Mouse (Mus musculus): ENCODE results near the gene Trip10.

The Trip10 gene

DNA sequence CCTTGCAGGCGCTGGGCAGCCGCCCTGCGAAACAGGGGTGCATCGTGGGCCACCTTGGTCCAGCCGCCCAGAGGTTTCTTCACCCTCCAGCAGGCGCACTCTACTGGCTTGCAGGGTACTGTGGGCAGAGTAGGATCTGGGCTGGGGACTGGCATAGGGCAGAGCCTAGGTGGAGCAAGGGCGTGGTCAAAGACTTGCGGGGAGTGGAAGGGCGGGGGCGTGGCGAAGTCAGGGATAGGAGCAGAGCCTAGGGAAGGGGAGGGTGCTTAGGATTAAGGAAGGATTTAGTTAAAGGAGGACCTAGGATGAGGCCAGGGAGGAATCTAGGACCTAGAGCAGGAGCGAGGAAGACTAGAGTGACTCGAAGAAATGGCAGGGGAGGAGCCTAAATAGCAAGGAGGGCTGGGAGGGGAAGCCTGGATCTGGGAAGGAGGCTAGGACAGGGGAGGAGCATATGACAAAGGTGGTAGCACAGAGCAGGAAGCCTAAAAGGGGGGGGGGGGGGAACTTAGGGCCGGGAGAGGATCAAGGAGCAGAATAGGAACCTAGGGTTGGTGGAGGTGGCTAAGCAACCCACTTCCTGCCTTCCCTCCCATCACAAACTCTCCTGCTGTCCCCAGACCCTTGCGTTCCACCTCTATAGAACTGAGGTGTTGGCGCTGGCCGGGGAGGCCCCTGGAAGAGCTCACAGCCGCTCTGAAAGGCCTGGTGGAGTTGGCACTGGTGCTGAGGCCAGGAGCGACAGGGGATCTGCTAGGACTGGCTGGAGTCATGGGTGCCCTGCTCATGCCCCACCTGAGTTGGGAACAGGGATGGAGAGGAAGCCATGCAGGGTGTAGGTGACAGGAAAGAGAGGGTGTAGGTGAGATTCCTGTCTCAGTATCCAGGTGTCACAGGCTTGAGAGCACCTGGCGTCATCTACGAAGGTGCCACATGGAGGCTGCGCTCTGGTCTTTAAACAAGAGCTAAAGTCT is 16.0 kb downstream of the Trip10 start:
- 55% methylated on average over 22 of the region's 22 CpGs for WGBS

DNA sequence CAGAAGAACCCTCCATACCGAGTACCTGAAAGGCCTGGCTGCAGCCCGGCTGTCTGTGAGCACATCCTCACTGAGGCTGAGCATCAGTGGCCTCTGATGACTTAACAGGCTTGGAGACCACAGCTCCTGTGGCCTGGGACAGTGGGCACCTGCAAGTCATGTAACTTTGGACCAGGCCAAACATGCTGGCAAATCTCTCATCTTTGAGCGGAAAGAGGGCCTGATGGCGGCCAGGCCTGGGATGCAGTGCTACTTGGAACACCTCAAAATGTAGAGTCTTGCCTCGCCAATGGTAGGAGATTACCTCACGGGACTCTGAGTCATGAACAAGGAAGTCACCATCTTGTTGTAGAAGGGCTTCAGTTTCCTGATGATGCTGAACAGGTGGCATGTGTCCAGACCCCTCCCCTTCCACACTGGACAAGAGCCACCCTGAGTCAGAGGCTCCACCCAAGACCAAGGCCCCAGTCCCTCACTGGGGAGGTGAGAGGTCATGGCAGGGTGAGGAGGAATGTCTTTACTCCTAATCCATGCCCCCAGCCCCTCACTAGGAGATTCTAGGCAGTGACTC is 18.4 kb downstream of the Trip10 start:
- 91% methylated on average over 6 of the region's 6 CpGs for WGBS

DNA sequence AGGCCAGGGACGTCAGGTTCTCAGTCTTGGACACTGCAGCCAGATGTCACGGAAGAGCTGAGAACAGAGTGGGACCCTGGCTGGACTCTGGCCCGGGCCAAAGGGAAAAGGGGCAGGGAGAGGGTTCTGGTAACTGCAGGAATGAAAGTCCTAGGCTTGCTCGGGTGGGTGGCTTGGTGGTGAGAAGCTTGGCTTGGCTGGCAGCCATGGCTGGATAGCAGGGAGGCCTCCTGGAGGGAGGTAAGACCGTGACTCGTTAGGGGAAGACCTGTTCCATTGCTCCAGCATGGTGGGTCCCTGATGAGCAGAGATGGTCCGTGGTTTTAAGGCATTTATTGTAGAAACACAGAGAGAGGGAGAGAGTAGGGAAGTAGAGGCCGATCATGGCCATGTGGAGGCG is 22.0 kb downstream of the Trip10 start:
- WGBS = 60% methylated on average over 9 of the region's 9 CpGs

DNA sequence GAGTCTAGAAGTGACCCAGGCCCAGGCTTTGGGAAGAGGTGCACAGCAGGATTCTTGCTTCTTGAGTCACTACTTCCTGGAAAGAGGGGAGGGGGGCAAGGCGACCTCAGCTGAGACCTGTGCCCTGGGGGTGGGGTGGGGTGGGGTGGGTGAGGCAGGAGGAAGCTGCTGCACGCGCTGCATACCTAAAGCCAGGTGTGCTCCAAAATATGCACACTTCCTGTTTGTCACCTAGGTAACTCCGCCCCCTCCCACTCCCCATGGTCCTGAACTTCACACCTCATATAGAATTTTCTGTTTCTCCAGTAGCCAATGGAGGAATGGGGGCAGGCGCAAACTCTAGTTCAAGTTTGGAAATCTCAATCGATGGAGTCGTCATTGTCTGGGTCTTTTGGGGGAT is 24.6 kb downstream of the Trip10 start:
- 55% methylated on average over 7 of the region's 7 CpGs for WGBS

DNA sequence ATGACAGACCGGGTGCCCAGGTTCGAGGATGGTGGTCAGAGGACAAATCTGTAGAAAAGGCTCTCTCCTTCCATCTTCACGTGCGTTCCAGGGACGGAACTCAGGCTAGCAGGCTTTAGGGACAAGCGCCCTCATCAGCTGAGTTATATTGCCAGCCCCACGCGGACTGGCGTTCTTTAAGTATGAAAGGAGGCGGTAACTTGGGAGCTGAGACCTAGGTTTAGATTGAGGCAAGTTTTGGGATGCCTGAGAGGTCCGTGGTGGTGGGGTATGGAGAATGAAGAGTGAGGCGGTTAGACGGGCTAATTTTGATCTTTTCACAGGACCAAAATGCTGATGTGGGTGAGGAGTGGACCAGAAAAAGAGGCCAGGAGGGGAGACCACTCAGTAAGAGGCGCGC is 25.4 kb downstream of the Trip10 start:
- 11% methylated on average over 15 of the region's 15 CpGs for WGBS

DNA sequence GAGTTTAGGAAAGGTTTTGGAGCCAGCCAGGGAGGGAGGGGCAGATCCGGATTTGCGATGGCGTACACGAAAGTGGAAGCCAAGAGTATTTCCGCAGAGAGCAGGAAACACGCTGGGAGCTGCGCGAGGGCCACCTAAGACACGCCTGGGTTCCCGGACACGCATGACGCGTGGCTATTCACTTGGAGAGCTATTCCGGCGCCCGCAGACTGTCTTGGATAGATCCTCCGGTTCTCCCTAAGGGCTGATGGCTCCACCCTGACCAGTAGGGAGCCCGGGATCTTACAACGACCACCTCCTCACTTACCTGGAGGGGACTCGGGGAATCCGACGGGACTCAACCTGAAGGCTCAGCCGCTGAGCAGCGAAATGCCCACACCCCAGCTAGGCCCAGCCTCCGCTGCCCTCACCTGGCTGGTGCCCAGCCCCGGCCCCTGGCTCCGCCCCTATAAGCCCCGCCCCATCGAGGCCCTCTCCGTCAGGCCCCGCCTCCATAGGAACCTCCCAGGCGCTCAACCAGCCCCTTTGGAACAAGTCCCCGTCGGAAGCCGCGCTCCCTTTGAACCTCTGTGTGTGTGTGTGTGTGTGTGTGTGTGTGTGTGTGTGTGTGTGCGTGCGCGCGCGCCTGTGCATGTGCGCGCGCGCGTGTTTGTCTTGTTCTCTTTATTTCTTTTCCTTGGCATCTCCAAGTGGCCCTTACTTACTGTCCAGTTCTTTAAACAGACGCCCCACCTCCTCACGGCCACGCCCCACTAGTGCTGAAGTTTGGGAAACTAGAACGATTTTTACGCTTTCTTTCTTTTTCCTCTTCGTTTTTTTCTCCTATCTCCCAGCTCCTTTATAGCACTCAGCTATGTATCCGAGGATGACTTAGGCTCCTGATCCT is 26.1 kb downstream of the Trip10 start:
- WGBS = under 1% methylated on average over 53 of the region's 53 CpGs

DNA sequence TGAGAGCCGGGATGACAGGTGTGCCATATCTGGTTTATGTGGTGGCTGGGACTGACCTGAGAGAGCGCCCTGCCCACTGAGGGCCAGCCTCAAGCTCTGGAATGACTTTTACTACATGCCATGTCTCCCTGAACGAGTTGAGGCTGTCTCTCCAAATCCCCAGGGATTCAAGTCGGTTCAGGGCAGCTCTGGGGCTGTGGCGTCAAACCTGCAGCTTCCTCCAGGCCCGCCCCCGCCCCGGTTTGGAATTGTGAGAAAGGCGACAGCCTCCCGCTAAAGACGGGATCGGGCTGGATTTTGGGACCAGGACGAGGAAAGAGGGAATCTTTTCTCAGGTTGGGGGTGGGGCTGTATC is 26.7 kb downstream of the Trip10 start:
- WGBS = 2% methylated on average over 13 of the region's 13 CpGs

DNA sequence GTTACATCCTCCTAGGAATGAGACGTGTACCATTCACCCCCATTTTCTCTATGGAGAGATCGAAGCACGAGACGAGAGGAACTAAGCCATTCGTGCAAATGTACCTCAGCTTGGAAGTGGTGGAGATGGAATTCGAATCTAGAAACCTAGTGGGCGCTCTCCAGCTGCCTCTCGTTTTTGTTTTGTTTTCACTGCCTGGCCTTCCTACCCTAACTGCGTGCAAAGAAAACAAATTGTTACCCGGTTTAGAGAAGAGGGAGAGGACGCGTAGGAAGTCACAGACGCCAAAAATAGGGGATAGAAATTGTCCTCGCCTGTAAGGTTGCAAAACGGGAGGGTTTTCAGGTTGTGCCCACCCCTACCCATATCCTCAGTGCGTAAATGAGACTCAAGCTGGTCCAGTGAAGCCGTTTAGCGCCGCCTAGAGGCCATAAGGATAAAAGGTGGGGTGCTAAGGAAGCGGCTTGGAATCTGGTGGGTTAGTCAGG is 27.4 kb downstream of the Trip10 start:
- under 1% methylated on average over 20 of the region's 20 CpGs for WGBS

DNA sequence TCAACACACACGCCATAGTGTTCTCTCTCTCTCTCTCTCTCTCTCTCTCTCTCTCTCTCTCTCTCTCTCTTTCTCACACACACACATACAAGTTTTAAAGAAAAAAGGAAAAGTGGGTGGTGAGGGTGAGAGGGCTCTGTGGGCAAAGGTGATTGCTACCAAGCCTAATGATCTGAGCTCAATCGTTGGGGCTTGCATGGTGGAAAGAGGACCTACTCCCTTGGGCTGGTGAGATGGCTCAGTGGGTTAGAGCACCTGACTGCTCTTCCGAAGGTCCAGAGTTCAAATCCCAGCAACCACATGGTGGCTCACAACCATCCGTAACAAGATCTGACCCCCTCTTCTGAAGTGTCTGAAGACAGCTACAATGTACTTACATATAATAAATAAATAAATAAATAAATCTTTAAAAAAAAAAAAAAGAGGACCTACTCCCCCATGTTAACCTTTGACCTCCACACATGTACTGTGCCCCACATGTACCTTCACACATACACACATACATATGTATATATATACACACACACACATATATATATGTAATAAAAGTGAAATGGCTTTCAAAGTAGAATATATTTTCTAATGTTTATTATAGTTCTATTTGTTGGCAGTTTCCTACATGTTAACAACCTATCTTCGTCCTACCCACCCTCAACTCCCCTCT is 28.5 kb downstream of the Trip10 start:
- WGBS = 84% methylated on average over 5 of the region's 5 CpGs

DNA sequence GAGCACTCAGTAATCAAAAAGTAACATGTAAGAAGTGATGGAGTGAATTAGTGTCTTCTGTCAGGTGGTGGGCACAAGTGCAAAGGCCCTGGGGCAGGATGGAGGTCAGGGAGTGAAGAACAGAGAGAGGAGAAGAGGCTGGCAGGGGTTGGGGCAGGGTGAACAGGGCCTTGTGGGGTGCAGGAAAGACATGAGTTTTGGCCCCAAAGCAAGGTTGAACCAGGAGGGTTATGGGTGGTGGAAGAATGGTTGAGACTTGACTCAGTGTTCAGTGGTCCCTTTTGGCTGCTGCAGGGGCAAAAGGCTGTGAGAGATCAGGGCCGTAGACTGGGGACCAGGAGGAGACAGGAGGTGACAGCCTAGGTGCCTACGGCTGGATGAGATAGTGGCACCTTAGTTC is 29.3 kb downstream of the Trip10 start:
- 92% methylated on average over 2 of the region's 2 CpGs for WGBS

DNA sequence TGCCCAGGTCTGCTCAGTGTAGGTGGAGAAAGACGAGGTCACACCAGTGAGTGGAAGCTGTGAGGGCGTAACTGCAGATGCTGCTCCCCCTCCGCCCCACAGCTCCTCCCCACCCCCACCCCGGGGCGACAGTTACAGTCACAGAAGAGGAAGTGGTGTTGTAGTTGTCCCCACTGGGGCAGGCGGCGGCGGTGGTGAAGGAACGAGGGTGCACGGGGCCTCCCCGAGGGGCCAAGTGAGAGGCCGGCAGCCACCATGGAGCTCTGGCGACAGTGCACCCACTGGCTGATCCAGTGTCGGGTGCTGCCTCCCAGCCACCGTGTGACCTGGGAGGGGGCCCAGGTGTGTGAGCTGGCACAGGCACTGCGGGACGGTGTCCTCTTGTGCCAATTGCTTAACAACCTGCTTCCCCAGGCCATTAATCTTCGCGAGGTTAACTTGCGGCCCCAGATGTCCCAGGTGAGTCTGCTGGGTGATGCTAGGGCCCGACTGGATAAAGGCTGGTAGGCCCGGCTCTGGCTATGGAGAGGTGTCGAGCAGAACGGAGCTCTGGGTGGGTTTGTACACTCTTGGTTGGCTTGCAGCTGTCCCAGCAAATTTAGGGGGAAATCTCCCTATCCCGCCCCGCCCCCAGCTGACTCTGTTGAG is 29.8 kb downstream of the Trip10 start, which contains the start of gene Vav1:
Gene Vav1, plus strand, starts transcription at position 158 of the 648 bp plus-strand sequence.
- WGBS = 74% methylated on average over 26 of the region's 26 CpGs

DNA sequence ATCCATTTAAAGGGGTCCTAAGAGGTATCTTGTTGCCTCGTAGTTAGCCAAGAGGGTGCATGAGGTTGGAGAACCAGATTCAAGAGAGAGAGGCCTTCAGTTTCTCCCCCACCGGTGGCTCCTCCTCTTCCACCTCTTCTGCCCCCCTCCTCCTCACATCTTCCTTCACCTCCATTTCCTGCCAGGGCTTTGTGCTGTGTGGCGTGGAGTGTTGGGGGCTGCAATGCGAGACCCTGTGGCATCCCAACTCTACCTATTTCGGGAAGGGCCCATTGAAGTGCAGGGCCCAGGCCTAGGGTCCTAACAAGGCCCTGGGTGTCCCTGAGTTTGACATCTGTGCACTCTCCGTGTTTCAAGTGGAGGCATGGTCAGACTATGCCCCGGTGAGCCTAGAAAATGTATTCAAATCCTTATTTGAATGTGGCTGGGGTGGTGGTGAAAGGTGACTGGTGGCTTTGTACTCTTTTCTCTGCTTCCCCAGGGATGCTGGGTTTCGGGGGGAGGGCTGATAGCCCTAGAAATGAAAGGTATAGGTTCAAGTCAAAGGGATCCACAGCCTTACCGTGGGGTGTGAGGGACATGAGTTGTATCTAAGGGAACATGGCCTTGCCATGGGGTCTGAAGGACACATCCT is 30.5 kb downstream of the Trip10 start:
- WGBS = 74% methylated on average over 9 of the region's 9 CpGs

DNA sequence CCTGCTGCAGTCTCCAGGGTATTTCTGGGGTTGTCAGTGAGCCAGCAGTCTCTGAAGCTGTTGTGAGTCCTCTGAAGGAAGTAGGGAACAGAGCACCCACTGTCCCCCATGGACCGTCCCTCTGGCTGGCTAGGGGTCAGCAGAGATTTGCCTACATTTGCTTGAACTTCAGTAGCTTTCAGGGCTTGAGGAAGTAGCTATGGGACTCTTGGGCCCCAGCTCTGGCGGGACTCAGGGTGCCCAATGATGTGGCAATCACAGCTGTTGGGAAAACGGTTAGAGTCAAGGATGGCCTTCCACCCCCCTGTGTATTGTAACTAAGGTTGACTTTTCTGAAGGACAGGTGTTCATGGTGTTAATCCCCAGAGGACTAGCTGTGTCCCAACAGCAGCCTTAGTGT is 31.2 kb downstream of the Trip10 start:
- 77% methylated on average over 3 of the region's 3 CpGs for WGBS

DNA sequence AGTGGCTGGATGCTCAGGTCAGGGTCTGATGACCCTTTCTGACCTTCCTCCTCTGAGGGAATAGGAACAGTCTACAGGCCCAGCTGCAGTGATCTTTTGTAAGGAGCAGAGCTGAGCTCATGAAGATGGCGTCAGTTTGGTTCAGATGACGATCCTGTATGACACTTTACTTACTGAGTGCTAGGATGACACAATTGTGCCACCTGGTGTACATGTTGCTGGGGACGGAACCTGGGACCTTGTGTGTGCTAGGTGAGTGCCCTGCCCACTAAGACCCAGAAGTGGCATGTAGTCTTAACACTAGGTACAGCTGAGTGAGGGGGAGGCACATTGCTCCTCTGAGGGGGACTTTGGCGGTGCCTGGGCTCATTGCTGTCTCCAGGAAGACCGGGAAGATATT is 34.7 kb downstream of the Trip10 start:
- WGBS = 75% methylated on average over 5 of the region's 5 CpGs

DNA sequence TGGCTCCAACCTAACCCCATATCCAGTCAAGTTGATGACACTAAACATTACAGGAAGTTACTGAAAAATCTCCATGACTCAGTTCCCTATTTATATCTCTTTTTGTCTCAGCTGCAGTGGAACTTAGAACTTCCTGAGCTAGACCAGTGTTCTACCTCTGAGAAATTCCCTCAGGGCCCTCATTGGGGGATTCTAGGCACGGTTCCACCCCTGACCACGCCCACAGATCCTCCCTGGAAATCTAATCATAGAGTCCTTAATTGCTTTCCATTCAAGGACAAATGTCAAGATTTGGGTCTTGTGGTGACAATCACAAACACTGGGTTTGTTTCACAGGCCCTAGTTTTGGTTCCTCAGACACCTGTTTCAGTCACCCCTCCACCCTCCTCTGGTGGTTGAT is 35.8 kb downstream of the Trip10 start:
- WGBS = 61% methylated on average over 2 of the region's 2 CpGs

DNA sequence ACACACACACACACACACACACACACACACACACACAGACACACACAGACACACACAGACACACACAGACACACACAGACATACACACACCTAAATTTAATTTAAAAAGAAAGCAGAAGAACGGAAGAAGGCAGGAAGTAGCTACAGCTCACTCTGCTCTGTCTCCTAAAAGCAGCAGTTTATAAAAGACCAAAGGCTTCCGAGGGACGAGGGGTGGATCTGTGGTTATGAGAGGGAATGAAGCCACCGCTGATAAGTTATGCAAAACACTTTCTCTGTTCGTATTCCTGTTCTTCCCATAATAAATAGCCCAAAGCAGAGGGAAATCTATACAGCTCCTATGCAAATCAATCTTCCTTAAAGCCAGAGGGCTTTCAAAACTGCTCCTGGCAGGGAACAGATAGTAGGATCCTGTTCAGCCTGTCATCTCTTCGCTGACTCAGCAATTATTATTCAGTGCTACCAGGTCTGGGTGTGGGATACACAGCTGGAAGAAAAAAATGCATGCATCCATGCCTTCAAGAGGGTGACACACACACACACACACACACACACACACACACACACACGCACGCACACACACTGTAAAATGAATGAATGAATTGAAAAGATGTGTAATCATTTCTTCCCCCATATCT is 37.6 kb downstream of the Trip10 start:
- WGBS = 57% methylated on average over 8 of the region's 8 CpGs

DNA sequence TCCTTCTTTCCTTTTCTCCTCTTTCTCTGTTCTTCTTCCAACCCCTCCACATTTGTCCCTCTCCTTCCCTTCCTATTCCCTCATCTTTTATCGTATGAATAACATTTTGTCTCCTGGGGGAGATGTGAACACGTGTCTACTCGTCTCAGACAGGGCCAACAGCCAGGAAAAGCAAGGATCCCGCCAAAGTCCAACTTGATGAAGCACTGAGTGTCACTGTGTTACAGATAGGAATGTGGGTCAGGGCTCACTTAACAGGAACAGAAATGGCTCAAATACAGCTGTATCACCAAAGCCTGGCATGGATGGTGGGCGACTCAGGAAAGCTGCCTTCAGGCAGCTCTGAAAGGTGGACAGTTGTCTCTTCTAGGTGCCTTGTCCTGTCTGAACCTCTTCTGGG is 40.0 kb downstream of the Trip10 start:
- 81% methylated on average over 5 of the region's 5 CpGs for WGBS

DNA sequence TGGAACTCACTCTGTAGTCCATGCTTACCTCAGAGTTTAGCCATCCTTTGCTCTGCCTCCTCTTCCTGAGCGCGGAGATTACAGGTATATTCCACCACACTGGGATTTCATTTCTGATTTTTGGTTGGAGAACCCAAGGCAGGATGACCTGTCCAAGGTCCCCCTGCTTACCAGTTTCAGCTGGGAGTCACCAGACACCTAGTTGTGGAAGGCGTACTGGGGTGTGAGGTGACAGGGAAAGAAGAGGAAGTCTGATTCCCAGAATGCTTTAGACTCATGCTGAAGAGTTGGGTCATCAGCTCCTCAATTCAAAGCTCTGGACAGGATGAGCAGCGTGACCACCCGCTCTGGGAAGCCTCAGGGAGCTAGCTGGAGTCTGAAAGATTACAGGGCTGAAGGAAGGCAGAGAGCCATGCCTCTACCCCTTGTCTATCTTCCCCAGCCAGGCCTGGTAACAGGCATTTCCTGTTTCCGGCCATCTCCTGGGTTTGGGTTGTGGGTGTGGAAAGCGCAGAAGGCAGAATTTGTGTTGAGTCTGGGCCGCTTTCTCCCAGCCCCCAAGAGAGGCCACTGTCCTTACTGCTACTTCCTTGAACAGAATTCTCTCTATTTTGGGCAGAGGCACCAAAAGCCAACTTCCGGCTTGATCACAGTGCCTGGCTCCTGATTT is 40.9 kb downstream of the Trip10 start:
- WGBS = 85% methylated on average over 9 of the region's 9 CpGs

DNA sequence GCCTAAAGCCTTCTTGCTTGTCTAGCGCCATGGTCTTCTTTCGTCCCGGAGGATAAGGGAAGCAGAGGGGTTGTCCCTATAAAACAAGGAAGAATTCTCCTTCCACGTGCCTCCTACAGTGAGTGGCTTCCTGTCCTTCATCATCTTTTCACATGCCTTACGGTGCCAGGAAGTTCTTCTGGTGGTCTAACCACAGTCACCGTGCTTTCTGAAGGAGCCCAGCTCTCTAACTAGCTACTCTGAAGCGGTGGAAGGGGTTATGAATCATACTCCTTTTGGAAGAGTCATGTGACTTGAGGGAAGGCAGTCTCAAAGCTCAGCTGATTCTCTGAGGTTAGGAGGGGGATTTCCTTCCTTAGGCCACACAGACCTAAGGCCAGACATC is 41.4 kb downstream of the Trip10 start:
- 77% methylated on average over 7 of the region's 7 CpGs for WGBS

DNA sequence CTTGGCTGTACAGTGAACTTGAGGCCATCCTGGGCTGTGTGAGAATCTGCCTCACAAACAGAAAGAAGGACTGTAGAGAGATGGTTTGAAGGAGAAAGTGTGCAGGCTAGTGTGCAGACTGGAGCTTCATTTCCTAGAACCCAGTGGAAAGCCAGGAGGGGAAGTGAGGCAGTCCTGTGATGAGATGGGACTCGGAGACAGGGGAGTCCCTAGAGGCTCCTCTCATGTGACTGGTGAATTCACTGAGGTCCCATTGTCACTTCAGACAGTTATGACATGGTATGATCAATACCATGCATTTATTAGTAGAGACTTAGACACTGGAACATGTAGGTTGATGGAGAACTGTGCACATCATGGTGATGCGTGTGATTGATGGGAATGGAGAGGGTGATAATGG is 43.0 kb downstream of the Trip10 start:
- WGBS = 88% methylated on average over 2 of the region's 2 CpGs

Measured in cerebral cortex, adult 2 months (tissue).